Mouse (Mus musculus) thymus, adult 2 months (tissue): ENCODE measurements around the gene Anapc11. TPM values are rescaled to one million over a fixed set of nuclear protein-coding genes. Genes with fewer than 3 reads are reported as not detected.
"Not testable (repeated sequence)": the region's sequence is repeated elsewhere in the genome, so short reads cannot be mapped to it uniquely, and the experiment has no call there.

Experiments used
- DNase-seq: peaks from one replicate; pipeline ENCODE4 v3.0.0; 2021
- H3K27ac ChIP-seq: fragments of 200-500 bp; 2 replicates; pipeline ENCODE4 v1.5.1; 2012; ENCODE audit warnings: low read length, control low read depth; ENCODE audit not compliant: control insufficient read depth, insufficient read depth
- H3K27me3 ChIP-seq: fragments of 200-500 bp; 2 replicates; pipeline ENCODE4 v1.6.1; 2012; ENCODE audit warnings: mild to moderate bottlenecking, low read length, moderate library complexity, mixed read lengths; ENCODE audit not compliant: control insufficient read depth, insufficient read depth
- H3K36me3 ChIP-seq: fragments of 200-500 bp; 2 replicates; pipeline ENCODE4 v1.6.1; 2012; ENCODE audit warnings: mild to moderate bottlenecking, low read length, moderate library complexity; ENCODE audit not compliant: control insufficient read depth, insufficient read depth
- H3K4me1 ChIP-seq: fragments of 200-500 bp; replicated peaks from 2 replicates; pipeline ENCODE4 v1.6.1; 2012; ENCODE audit warnings: low read length; ENCODE audit not compliant: control insufficient read depth, insufficient read depth
- H3K4me3 ChIP-seq: fragments of 200-500 bp; 2 replicates; pipeline ENCODE4 v1.5.1; 2012; ENCODE audit warnings: mild to moderate bottlenecking, low read length, control low read depth, moderate library complexity; ENCODE audit not compliant: control insufficient read depth, insufficient read depth
- CTCF ChIP-seq: fragments of 200-500 bp; IDR thresholded peaks from 2 replicates; pipeline ENCODE4 v1.5.1; 2012; ENCODE audit warnings: mild to moderate bottlenecking, control low read depth, low read length, moderate library complexity, borderline replicate concordance; ENCODE audit not compliant: control insufficient read depth, poor library complexity, insufficient read depth; ENCODE audit errors: extremely low read depth
- POLR2A ChIP-seq: fragments of 200-500 bp; IDR thresholded peaks from 2 replicates; pipeline ENCODE4 v1.6.1; 2012; ENCODE audit warnings: mild to moderate bottlenecking, low read length, control low read depth, moderate library complexity; ENCODE audit not compliant: control insufficient read depth, poor library complexity, insufficient read depth; ENCODE audit errors: extremely low read depth
- WGBS: fragments of 180-500 bp; shearing (Covaris S2); methylation state at CpG from one replicate; pipeline ENCODE4 v1.1.7; 2018; 5-methylcytosine and 5-hydroxymethylcytosine counted together
- polyA plus RNA-seq: library from polyadenylated mRNA; depleted of rRNA; stranded (reverse); fragments of >200 nt; gene quantifications from 2 replicates; pipeline ENCODE4 v1.2.3, GENCODE M21; 2012

The Anapc11 gene
- polyA plus RNA-seq, 1 experiment = 140 TPM

GRCm38 (mm10) chr11:120554834-120555233 lies 43.4 kb upstream of the Anapc11 start:
- Histone ChIP-seq H3K4me3 (no peak overlapping the region), H3K27me3 (no peaks in the 10 kb centered on the region), H3K36me3 (no peaks in the 10 kb centered on the region), H3K4me1 (peaks cover 8% of the 10 kb centered on the region), H3K27ac (no peak overlapping the region)
- no peak for DNase-seq
- WGBS = 94% methylated on average over 7 of the region's 7 CpGs
- TF ChIP-seq CTCF = no peak
- no peak for TF ChIP-seq POLR2A

DNA sequence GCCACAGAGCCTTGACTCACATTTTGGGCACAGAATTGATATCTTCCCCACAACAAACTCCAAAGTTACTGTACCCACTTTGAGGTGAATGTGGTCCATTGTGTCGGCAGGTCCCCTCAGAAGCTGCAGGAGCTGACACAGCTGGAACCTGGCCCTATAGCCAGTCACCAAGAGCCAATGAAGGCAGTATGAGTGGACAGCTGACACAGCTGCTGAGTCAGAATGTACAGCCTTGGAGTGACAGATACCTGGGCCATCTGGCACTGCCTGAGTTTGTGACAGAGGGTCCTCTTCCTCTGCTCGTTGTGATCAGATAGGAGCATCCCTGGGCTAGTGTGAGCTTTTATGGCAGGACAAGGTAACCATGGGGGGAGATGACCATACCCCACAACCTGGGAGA lies 43.0 kb upstream of the Anapc11 start:
- Histone ChIP-seq H3K36me3 (peaks cover 3% of the 10 kb centered on the region; the same call in 1 of the 2 replicates), H3K27me3 (no peaks in the 10 kb centered on the region), H3K27ac (no peak overlapping the region), H3K4me1 (peaks cover 4% of the 10 kb centered on the region), H3K4me3 (no peak overlapping the region)
- TF ChIP-seq CTCF = no peak
- DNase-seq = no peak
- 73% methylated on average over 2 of the region's 2 CpGs for WGBS

- WGBS = 92% methylated on average over 6 of the region's 6 CpGs
- peaks cover 38% of the 10 kb centered on the region for H3K36me3 ChIP-seq
- H3K4me1 ChIP-seq, H3K27me3 ChIP-seq, H3K4me3 ChIP-seq, DNase-seq, H3K27ac ChIP-seq: not testable (repeated sequence)
These were observed 39.4 kb upstream of the Anapc11 start for GRCm38 (mm10) chr11:120558843-120559242.

DNA sequence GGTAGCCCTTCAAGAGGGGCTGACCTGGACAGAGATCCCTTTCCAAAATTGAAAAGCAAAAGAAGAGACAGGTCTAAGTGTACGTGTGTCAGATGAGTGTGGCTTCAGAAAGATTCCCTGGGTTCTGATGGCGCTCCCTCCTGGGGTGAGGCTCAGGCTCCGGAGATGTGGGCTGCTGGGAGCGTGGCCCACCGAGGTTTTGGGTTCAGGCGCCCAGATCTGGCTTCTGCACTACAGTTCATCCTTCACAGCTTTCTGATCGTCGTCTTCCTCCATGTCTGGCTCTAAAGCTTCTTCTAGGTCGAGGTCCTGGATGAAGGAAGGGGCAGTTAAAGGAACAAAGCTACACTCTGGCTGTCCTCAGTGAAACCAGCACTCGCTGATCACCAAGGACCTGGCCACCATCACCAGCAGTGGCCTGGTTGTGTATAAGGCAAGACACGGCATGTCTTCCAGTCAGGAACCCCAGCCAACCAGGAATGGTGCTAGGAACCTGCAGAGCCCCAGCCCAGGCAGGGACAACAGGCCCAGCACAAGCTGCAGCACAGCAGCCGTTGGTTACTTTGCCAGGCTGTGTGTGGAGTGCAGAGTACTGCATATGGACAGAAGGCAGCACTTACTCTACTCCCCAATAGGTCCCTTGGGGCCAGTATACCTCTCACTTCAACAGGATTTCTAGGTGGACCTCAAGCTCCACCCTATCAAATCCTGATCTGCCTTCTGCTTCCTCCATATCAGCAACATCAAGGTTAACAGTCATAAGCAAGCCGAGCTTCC lies 37.1 kb upstream of the Anapc11 start:
- DNase-seq = no peak
- H3K4me1 ChIP-seq = no peaks in the 10 kb centered on the region
- TF ChIP-seq POLR2A (no peak), CTCF (no peak)
- no peaks in the 10 kb centered on the region for H3K27me3 ChIP-seq
- H3K27ac ChIP-seq = no peak overlapping the region
- 92% methylated on average over 13 of the region's 13 CpGs for WGBS
- no peak overlapping the region for H3K4me3 ChIP-seq
- H3K36me3 ChIP-seq = peaks cover 57% of the 10 kb centered on the region

DNA sequence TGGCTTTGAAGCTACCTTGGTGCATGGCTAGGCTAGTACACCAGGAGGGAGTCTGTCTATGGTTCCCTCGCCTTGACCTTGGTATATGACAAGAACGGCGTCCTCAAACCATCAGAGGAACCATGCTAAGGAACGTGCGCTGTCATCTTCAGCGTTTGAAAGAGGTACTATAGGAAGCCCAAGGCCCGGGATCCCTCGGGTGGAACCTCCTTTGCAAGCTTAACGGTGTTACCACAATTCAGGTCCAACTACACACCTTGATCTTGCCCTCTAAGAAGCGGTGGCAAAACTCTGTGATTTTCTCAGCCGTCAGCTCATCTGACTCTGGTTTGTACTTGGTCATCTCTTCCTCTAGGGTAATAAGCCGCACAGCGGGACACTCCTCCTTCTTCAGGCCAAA lies 35.3 kb upstream of the Anapc11 start:
- H3K27me3 ChIP-seq = no peaks in the 10 kb centered on the region
- no peak overlapping the region for H3K27ac ChIP-seq
- peaks cover 75% of the 10 kb centered on the region for H3K36me3 ChIP-seq
- H3K4me1 ChIP-seq = no peaks in the 10 kb centered on the region
- TF ChIP-seq POLR2A (no peak), CTCF (no peak)
- DNase-seq = no peak
- 97% methylated on average over 13 of the region's 13 CpGs for WGBS
- H3K4me3 ChIP-seq = no peak overlapping the region

DNA sequence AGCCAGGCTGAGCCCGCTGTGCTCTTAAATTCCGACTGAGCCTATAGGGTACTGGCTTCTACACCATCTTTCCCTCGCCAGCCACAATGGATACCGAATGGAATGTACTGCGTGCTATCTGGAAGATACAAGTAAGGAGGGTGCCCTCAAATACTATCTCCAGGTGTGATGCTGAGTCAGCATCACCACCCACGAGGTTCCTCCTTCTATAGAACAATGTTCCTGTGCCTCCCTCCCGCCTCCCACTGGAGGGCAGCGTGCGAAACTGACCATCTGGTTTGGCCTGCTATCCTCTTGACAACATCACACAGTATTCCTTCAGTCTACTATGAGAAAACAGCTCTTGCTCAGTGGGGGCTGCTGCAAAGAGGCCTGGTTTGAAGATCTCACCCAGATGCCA lies 33.1 kb upstream of the Anapc11 start:
- no peak overlapping the region for H3K4me3 ChIP-seq
- no peak overlapping the region for H3K27ac ChIP-seq
- WGBS = 90% methylated on average over 9 of the region's 9 CpGs
- no peak for DNase-seq
- H3K36me3 ChIP-seq = peaks cover 82% of the 10 kb centered on the region
- no peak for TF ChIP-seq CTCF
- TF ChIP-seq POLR2A = no peak
- no peaks in the 10 kb centered on the region for H3K4me1 ChIP-seq
- no peaks in the 10 kb centered on the region for H3K27me3 ChIP-seq

DNA sequence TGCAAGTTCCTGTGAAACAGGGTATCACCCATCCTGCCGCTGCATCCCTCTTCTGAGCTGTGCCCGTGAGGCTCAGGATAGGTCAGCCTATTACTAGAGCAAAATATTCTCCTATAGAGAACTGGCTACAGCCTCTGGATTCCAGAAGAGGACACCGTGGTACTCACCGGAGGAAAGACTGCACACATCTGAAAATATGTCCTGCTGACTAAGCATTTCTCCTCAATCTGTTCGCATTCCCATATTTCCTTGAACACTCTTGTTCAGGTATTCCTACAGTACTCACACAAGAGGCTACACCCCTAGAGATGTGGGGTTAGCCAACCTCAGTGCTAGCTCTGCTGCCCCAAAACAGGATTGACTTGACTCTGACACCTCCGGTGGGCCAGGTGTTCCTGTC lies 29.9 kb upstream of the Anapc11 start:
- H3K27ac ChIP-seq = no peak overlapping the region
- WGBS = 97% methylated on average over 6 of the region's 6 CpGs
- no peak for DNase-seq
- H3K36me3 ChIP-seq = peaks cover 50% of the 10 kb centered on the region
- TF ChIP-seq POLR2A (no peak), CTCF (no peak)
- H3K4me1 ChIP-seq = peaks cover 5% of the 10 kb centered on the region
- H3K4me3 ChIP-seq = no peak overlapping the region
- H3K27me3 ChIP-seq = no peaks in the 10 kb centered on the region
